Comparison of ENCODE assay signal across 9 mouse cellular contexts in genomic region chr1:38199669-38200635, GRCm38 (mm10).
A peak's percentile ranks its signal among the peaks of the same experiment; 100 is the strongest.
DNase-seq lines count a peak whose midpoint lies in the region; ATAC-seq lines count a peak whose summit lies in the region.
"Had no signal": no experiment of that assay in that cellular context is flagged by ENCODE, and none has a peak within 500 bp of the region (broad histone marks: within the 10 kb centered on the region; RNA-seq: fewer than 3 reads in every experiment).

No protein-coding gene starts in this region.

- peak; percentile 49 for DNase-seq in layer of hippocampus, adult 11-12 months (ENCODE audit: low spot score)
- DNase-seq in layer of hippocampus, postnatal 25 days (ENCODE audit: extremely low spot score in 1 of 2, low spot score in 1 of 2): no peak
- peak; percentile 64 for DNase-seq in forebrain, embryonic 11.5 days (ENCODE audit: low spot score)
- DNase-seq in heart, postnatal 25 days (ENCODE audit: low spot score): peak; percentile 24
- DNase-seq in midbrain, embryonic 14.5 days: peak; percentile 69
- DNase-seq in spleen, postnatal 14 days (ENCODE audit: low spot score in 2 of 2): no peak
- no peak for DNase-seq in lung, adult 18-20 months
- no peak for DNase-seq in kidney, postnatal 25 days

- peak overlapping the region; percentile 28; the same call in 1 of the 2 replicates for H3K4me2 ChIP-seq in forebrain, embryonic 11.5 days (ENCODE audit: low read depth, low read length, severe bottlenecking)
- H3K4me2 ChIP-seq in midbrain, embryonic 14.5 days (ENCODE audit: low read length): peak overlapping the region; percentile 23
- H3K4me2 ChIP-seq: embryonic facial prominence, embryonic 15.5 days had no signal

- H3K27me3 ChIP-seq in forebrain, embryonic 11.5 days (ENCODE audit: control insufficient read depth, insufficient read depth, low read length): no peaks in the 10 kb centered on the region; the same call in 1 of the 2 replicates
- H3K27me3 ChIP-seq in midbrain, embryonic 14.5 days (ENCODE audit: control insufficient read depth, insufficient read depth, low read length): no peaks in the 10 kb centered on the region
- H3K27me3 ChIP-seq: embryonic facial prominence, embryonic 15.5 days had no signal

- 29% methylated on average over 17 of the region's 17 CpGs for WGBS in forebrain, embryonic 11.5 days
- WGBS in midbrain, embryonic 14.5 days: 27% methylated on average over 17 of the region's 17 CpGs

- intact Hi-C loops in heart, postnatal 25 days (cut with DNase I): no loop called here

- peak overlapping the region; percentile 85 for H3K27ac ChIP-seq in forebrain, embryonic 11.5 days (ENCODE audit: low read depth, low read length)
- H3K27ac ChIP-seq in midbrain, embryonic 14.5 days (replicated peaks; ENCODE audit: low read depth, low read length): peak overlapping the region; percentile 87
- H3K27ac ChIP-seq: embryonic facial prominence, embryonic 15.5 days had no signal

- no peaks in the 10 kb centered on the region for H3K36me3 ChIP-seq in forebrain, embryonic 11.5 days (ENCODE audit: control insufficient read depth, insufficient read depth, low read length)
- H3K36me3 ChIP-seq in midbrain, embryonic 14.5 days (ENCODE audit: control insufficient read depth, insufficient read depth, low read length): peaks cover 19% of the 10 kb centered on the region

- H3K9me3 ChIP-seq in forebrain, embryonic 11.5 days (ENCODE audit: control insufficient read depth, low read length): no peaks in the 10 kb centered on the region
- no peaks in the 10 kb centered on the region for H3K9me3 ChIP-seq in midbrain, embryonic 14.5 days (ENCODE audit: control insufficient read depth, low read length)
- H3K9me3 ChIP-seq: embryonic facial prominence, embryonic 15.5 days had no signal

- peak; percentile 66 for ATAC-seq in forebrain, embryonic 11.5 days (replicated peaks; ENCODE audit: low FRiP score)
- ATAC-seq in midbrain, embryonic 14.5 days (ENCODE audit: low FRiP score, low TSS enrichment): no peak; the same call in 1 of the 2 replicates

- H3K9ac ChIP-seq in forebrain, embryonic 11.5 days (ENCODE audit: low read length): 0 out of 2 replicates have a peak overlapping the region, but pooled peaks have one; percentile 27
- peak overlapping the region; percentile 46; the same call in 1 of the 2 replicates for H3K9ac ChIP-seq in midbrain, embryonic 14.5 days (replicated peaks; ENCODE audit: low read length)
- H3K9ac ChIP-seq: embryonic facial prominence, embryonic 15.5 days had no signal

- H3K4me3 ChIP-seq in forebrain, embryonic 11.5 days (ENCODE audit: low read depth, low read length): no peak overlapping the region
- H3K4me3 ChIP-seq in midbrain, embryonic 14.5 days (replicated peaks; ENCODE audit: low read depth, low read length): no peak overlapping the region
- H3K4me3 ChIP-seq: embryonic facial prominence, embryonic 15.5 days had no signal

- H3K4me1 ChIP-seq in forebrain, embryonic 11.5 days (replicated peaks; ENCODE audit: control insufficient read depth, insufficient read depth, low read length): peaks cover 22% of the 10 kb centered on the region
- peaks cover 40% of the 10 kb centered on the region for H3K4me1 ChIP-seq in midbrain, embryonic 14.5 days (ENCODE audit: control insufficient read depth, insufficient read depth, low read length)

Comparison
In these comparisons a context has a peak if more than half of its experiments do, and no peak if none do; other contexts are left out.
1. DNase-seq: peak in layer of hippocampus, adult 11-12 months (single experiment), forebrain, embryonic 11.5 days (single experiment), heart, postnatal 25 days (single experiment) and midbrain, embryonic 14.5 days (single experiment); none in layer of hippocampus, postnatal 25 days (0 of 2), spleen, postnatal 14 days (0 of 2), lung, adult 18-20 months (0 of 2) and kidney, postnatal 25 days (0 of 2).